Mouse (Mus musculus) erythroblast, embryonic 14.5 days (primary cell): ENCODE results near the gene Gpr19. TPM values are rescaled to one million over a fixed set of nuclear protein-coding genes. Genes with fewer than 3 reads are reported as not detected.

Experiments
- H3K27me3 ChIP-seq: 2 replicates; pipeline ENCODE4 v1.6.1; 2012; ENCODE audit warnings: inconsistent platforms; ENCODE audit not compliant: control insufficient read depth
- H3K36me3 ChIP-seq: 2 replicates; pipeline ENCODE4 v1.6.1; 2012; ENCODE audit warnings: mild to moderate bottlenecking, inconsistent platforms; ENCODE audit not compliant: control insufficient read depth
- H3K4me1 ChIP-seq: 2 replicates; pipeline ENCODE4 v1.6.1; 2012; ENCODE audit warnings: inconsistent platforms; ENCODE audit not compliant: control insufficient read depth
- H3K4me3 ChIP-seq: replicated peaks from 2 replicates; pipeline ENCODE3; 2012; ENCODE audit warnings: moderate library complexity, mild to moderate bottlenecking, inconsistent platforms
- H3K9me3 ChIP-seq: 2 replicates; pipeline ENCODE4 v1.6.1; 2012; ENCODE audit warnings: low read length, inconsistent platforms, mixed read lengths; ENCODE audit not compliant: control insufficient read depth
- GATA1 ChIP-seq: IDR thresholded peaks from 2 replicates; pipeline ENCODE4 v1.6.1; 2012; ENCODE audit warnings: low read length, inconsistent platforms, mixed read lengths
- TAL1 ChIP-seq: IDR thresholded peaks from 3 replicates; pipeline ENCODE4 v1.6.1; 2012; ENCODE audit warnings: low read length, inconsistent platforms, mixed read lengths
- polyA plus RNA-seq: library from polyadenylated mRNA; stranded (reverse); fragments of >175 nt; gene quantifications from 2 replicates; pipeline ENCODE4 v1.2.3, GENCODE M21; 2012

Gene Gpr19
- polyA plus RNA-seq, 1 experiment, result 0.36 TPM

DNA sequence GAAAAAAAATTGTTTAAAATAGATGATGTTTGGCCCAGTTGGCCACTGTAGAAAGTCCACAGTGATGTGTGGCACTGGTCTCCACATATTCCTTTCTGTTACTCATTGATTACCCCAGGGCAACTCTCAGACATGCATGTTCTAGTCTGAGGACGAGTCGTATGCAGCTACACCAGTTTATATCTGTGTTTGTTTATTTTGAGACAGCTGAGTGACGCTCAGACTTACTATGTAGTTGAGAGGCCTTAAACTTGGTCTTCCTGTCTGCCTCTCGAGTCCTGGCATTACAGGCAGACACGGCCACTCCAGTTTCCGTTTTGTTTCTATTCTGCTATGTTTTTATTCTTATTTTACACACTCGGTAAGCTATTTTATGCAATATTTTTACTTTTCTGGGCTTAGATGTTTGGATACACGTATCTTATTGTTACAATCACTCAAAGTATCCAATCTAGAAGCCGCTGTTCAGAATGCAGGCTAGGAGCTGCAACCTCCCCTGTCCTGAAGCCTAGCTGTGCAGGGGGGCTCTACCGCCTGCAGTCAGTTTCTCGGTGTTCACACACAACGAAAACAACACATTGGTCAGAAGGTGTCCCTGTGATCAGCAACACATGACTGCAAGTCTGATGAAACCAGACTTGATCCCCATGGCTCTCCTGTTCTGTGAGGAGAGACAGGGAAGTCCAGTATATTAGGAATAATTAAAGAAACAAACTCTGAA, 34.3 kb upstream of the Gpr19 start:
- Histone ChIP-seq H3K9me3 (no peaks in the 10 kb centered on the region), H3K36me3 (peaks cover 74% of the 10 kb centered on the region), H3K4me3 (peak overlapping the region; percentile 46), H3K4me1 (peaks cover 57% of the 10 kb centered on the region), H3K27me3 (no peaks in the 10 kb centered on the region)
- TF ChIP-seq TAL1 (no peak), GATA1 (no peak)

DNA sequence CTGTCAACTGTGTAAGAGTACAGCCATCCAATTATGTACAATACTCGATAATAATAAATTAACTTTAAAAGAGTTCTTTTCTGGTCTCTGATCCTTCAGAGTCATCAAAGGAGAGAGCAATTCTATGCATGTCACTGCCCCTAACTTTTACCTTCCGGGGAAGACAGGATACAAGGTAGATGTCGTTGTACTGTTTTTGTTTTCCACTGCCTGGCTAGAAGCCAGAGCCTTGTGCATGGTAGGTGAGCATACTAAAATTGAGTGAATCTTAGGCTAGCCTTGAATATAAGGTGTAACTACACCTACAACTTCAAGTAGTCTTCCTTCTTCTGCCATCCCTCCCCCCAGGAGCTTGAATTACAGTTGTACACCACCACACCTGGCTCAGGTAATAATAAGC, 32.8 kb upstream of the Gpr19 start:
- H3K9me3 ChIP-seq, result no peaks in the 10 kb centered on the region
- TF ChIP-seq TAL1, result no peak
- no peak for TF ChIP-seq GATA1

GRCm38 (mm10) chr6:134930383-134930782, 32.0 kb upstream of the Gpr19 start:
- TF ChIP-seq TAL1, result no peak
- TF ChIP-seq GATA1, result no peak
- peak overlapping the region; percentile 77 for H3K4me3 ChIP-seq
- H3K9me3 ChIP-seq, result no peaks in the 10 kb centered on the region
- H3K4me1 ChIP-seq, result peaks cover 54% of the 10 kb centered on the region
- H3K27me3 ChIP-seq, result no peaks in the 10 kb centered on the region
- H3K36me3 ChIP-seq, result peaks cover 59% of the 10 kb centered on the region

More for the DNA sequence above, 32.8 kb upstream of the Gpr19 start:
- peaks cover 63% of the 10 kb centered on the region for H3K36me3 ChIP-seq
- peaks cover 51% of the 10 kb centered on the region for H3K4me1 ChIP-seq
- H3K27me3 ChIP-seq, result no peaks in the 10 kb centered on the region
- peak overlapping the region; percentile 77 for H3K4me3 ChIP-seq

- H3K36me3 ChIP-seq, result peaks cover 60% of the 10 kb centered on the region
- TF ChIP-seq TAL1, result no peak
- TF ChIP-seq GATA1, result no peak
- no peaks in the 10 kb centered on the region for H3K27me3 ChIP-seq
- H3K4me3 ChIP-seq, result peak overlapping the region; percentile 77
- peaks cover 55% of the 10 kb centered on the region for H3K4me1 ChIP-seq
- H3K9me3 ChIP-seq, result no peaks in the 10 kb centered on the region
Observed at GRCm38 (mm10) chr6:134929926-134930325, 31.5 kb upstream of the Gpr19 start.

DNA sequence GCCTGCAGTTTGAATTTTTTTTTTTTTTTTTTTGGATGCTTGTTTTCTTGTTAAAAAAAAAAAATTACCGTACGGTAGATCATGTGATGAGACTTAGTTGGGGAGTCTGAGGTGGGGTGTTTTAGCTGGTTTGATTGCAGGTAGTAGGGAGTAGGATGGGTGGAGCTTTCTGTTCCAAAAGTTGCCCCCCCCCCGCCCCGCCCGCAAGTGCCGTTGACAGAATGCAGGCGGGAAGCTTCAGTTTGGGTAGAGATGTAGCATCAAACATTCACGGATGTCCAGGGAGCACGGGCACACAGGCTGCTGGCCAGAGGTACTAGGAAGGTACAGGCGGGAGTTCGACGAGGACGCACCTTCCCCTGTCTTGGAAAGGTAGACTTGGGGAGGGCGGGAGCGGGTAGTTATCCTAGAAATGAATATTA, 30.5 kb upstream of the Gpr19 start:
- Histone ChIP-seq H3K4me3 (peak overlapping the region; percentile 77), H3K27me3 (no peaks in the 10 kb centered on the region), H3K9me3 (no peaks in the 10 kb centered on the region), H3K4me1 (peaks cover 55% of the 10 kb centered on the region), H3K36me3 (peaks cover 62% of the 10 kb centered on the region)
- TF ChIP-seq GATA1, result no peak
- TF ChIP-seq TAL1, result no peak

GRCm38 (mm10) chr6:134928096-134928888, 29.9 kb upstream of the Gpr19 start:
- H3K4me1 ChIP-seq, result peaks cover 55% of the 10 kb centered on the region
- no peaks in the 10 kb centered on the region for H3K27me3 ChIP-seq
- peak overlapping the region; percentile 77 for H3K4me3 ChIP-seq
- TF ChIP-seq GATA1 (no peak), TAL1 (no peak)
- no peaks in the 10 kb centered on the region for H3K9me3 ChIP-seq
- peaks cover 62% of the 10 kb centered on the region for H3K36me3 ChIP-seq

GRCm38 (mm10) chr6:134927595-134928095, 29.3 kb upstream of the Gpr19 start:
- Histone ChIP-seq H3K27me3 (no peaks in the 10 kb centered on the region), H3K9me3 (no peaks in the 10 kb centered on the region), H3K36me3 (peaks cover 62% of the 10 kb centered on the region), H3K4me3 (peak overlapping the region; percentile 77), H3K4me1 (peaks cover 55% of the 10 kb centered on the region)
- TF ChIP-seq GATA1, result no peak
- TF ChIP-seq TAL1, result no peak

- peaks cover 63% of the 10 kb centered on the region for H3K36me3 ChIP-seq
- no peaks in the 10 kb centered on the region for H3K9me3 ChIP-seq
- H3K4me3 ChIP-seq, result peak overlapping the region; percentile 77
- peaks cover 55% of the 10 kb centered on the region for H3K4me1 ChIP-seq
- no peaks in the 10 kb centered on the region for H3K27me3 ChIP-seq
- TF ChIP-seq TAL1, result no peak
- no peak for TF ChIP-seq GATA1
Observed at GRCm38 (mm10) chr6:134926803-134927594, 28.6 kb upstream of the Gpr19 start.
